Mouse (Mus musculus) left cerebral cortex, adult 2 months (tissue): ENCODE results near the gene Cgref1. TPM values are rescaled to one million over a fixed set of nuclear protein-coding genes. Genes with fewer than 3 reads are reported as not detected.

ENCODE experiments used
- DNase-seq, 2 experiments: peaks; one replicate each; pipeline ENCODE4 v3.0.0; 2021 to 2022; ENCODE audit warnings: low spot score in 2 of 2, mixed read lengths in 1 of 2; ENCODE audit errors: extremely low spot score in 1 of 2
- H3K27ac ChIP-seq: fragments of 200-600 bp; 2 replicates; pipeline ENCODE4 v1.8.1; 2022
- H3K4me3 ChIP-seq: fragments of 200-600 bp; 2 replicates; pipeline ENCODE4 v1.8.1; 2022
- CTCF ChIP-seq: fragments of 200-600 bp; IDR thresholded peaks from 2 replicates; pipeline ENCODE4 v1.8.1; 2022; ENCODE audit warnings: antibody characterized with exemption, mild to moderate bottlenecking, moderate library complexity
- intact Hi-C: fragments of 180-260 bp; cut with DNase I; formaldehyde crosslinking; loops from one replicate; pipeline ENCODE4 v1.15.1; 2025
- total RNA-seq, 2 experiments: library from RNA; stranded (reverse); gene quantifications; 2 replicates each; pipeline ENCODE4 v1.2.3; 2021

Gene Cgref1
- total RNA-seq, 2 experiments from 2014 or later: 24.2 to 26.0 TPM

GRCm38 (mm10) chr5:30923119-30923518 is 22.3 kb downstream of the Cgref1 start:
- Histone ChIP-seq H3K27ac (no peak overlapping the region), H3K4me3 (no peak overlapping the region)
- intact Hi-C loops: loop anchor here (10.0 kb wide), 1 partner anchor 1532 kb away; the partner anchor contains the start of gene Ppp1cb
- no peak for DNase-seq
- no peak for TF ChIP-seq CTCF

GRCm38 (mm10) chr5:30922581-30923041 is 22.8 kb downstream of the Cgref1 start:
- intact Hi-C loops: loop anchor here (10.0 kb wide), 1 partner anchor 1532 kb away; the partner anchor contains the start of gene Ppp1cb
- Histone ChIP-seq H3K27ac (no peak overlapping the region; the same call in 1 of the 2 replicates), H3K4me3 (no peak overlapping the region)
- no peak for TF ChIP-seq CTCF
- no peak for DNase-seq

- intact Hi-C loops: loop anchor here (10.0 kb wide), 1 partner anchor 1533 kb away; the partner anchor contains the start of gene Ppp1cb
- peak; percentile 86 for TF ChIP-seq CTCF
Observed at GRCm38 (mm10) chr5:30921256-30922033, 23.9 kb downstream of the Cgref1 start, which contains the start of gene Khk. TSS of gene Khk (plus strand) at chr5:30921431.

GRCm38 (mm10) chr5:30920621-30921020 is 24.8 kb downstream of the Cgref1 start:
- TF ChIP-seq CTCF: no peak
- no peak for DNase-seq
- intact Hi-C loops: loop anchor here (10.0 kb wide), 1 partner anchor 1534 kb away; the partner anchor contains the start of gene Ppp1cb

More at GRCm38 (mm10) chr5:30921256-30922033, 23.9 kb downstream of the Cgref1 start, which contains the start of gene Khk:
- Histone ChIP-seq H3K4me3 (peak within 1 kb of the TSS; percentile 75), H3K27ac (peak within 1 kb of the TSS; percentile 89)
- peak; percentile 86 to 90 for DNase-seq

GRCm38 (mm10) chr5:30919831-30920614 is 25.4 kb downstream of the Cgref1 start:
- DNase-seq: no peak
- Histone ChIP-seq H3K4me3 (no peak overlapping the region), H3K27ac (no peak overlapping the region)
- intact Hi-C loops: loop anchor here (10.0 kb wide), 1 partner anchor 1535 kb away; the partner anchor contains the start of gene Ppp1cb
- no peak for TF ChIP-seq CTCF

More at GRCm38 (mm10) chr5:30920621-30921020, 24.8 kb downstream of the Cgref1 start:
- Histone ChIP-seq H3K27ac (no peak overlapping the region), H3K4me3 (no peak overlapping the region)

- DNase-seq: no peak
- H3K27ac ChIP-seq: no peak overlapping the region
- no peak for TF ChIP-seq CTCF
- no peak overlapping the region for H3K4me3 ChIP-seq
- intact Hi-C loops: no loop called here
Observed at GRCm38 (mm10) chr5:30918691-30919090, 26.7 kb downstream of the Cgref1 start.

- no peak for DNase-seq
- no peak for TF ChIP-seq CTCF
- Histone ChIP-seq H3K27ac (no peak overlapping the region), H3K4me3 (no peak overlapping the region)
- intact Hi-C loops: no loop called here
Observed at GRCm38 (mm10) chr5:30917891-30918670, 27.3 kb downstream of the Cgref1 start.

- Histone ChIP-seq H3K27ac (no peak overlapping the region), H3K4me3 (no peak overlapping the region)
- no peak for DNase-seq
- intact Hi-C loops: no loop called here
- no peak for TF ChIP-seq CTCF
Observed at GRCm38 (mm10) chr5:30917348-30917747, 28.0 kb downstream of the Cgref1 start.

GRCm38 (mm10) chr5:30916841-30917240 is 28.6 kb downstream of the Cgref1 start:
- Histone ChIP-seq H3K27ac (peak overlapping the region; percentile 48; the same call in 1 of the 2 replicates), H3K4me3 (no peak overlapping the region)
- TF ChIP-seq CTCF: no peak
- no peak for DNase-seq
- intact Hi-C loops: no loop called here

GRCm38 (mm10) chr5:30915974-30916433 is 29.4 kb downstream of the Cgref1 start:
- DNase-seq: peak; percentile 74 to 89
- no peak overlapping the region for H3K4me3 ChIP-seq
- peak; percentile 76 for TF ChIP-seq CTCF
- intact Hi-C loops: loop anchor here (1.0 kb wide), 1 partner anchor 110 kb away; no protein-coding TSS in a partner anchor
- peak overlapping the region; percentile 48; the same call in 1 of the 2 replicates for H3K27ac ChIP-seq

GRCm38 (mm10) chr5:30915456-30915855 is 29.9 kb downstream of the Cgref1 start:
- DNase-seq: no peak
- Histone ChIP-seq H3K27ac (no peak overlapping the region), H3K4me3 (no peak overlapping the region)
- no peak for TF ChIP-seq CTCF
- intact Hi-C loops: loop anchor here (1.0 kb wide), 1 partner anchor 109 kb away; no protein-coding TSS in a partner anchor
